Mouse (Mus musculus) adrenal gland, adult 8-10 months (tissue): Measurements from ENCODE around the gene Zcchc24. TPM values are rescaled to one million over a fixed set of nuclear protein-coding genes. Genes with fewer than 3 reads are reported as not detected.

Experiments used
- DNase-seq: peaks from one replicate; pipeline ENCODE4 v3.0.0; 2022
- total RNA-seq, 4 experiments: library from RNA; stranded (reverse); gene quantifications; 2 replicates each; pipeline ENCODE4 v1.2.4; 2022

Zcchc24 gene
- total RNA-seq, 4 experiments from 2014 or later, result 17.8 to 25.0 (median 21.1) TPM

DNA sequence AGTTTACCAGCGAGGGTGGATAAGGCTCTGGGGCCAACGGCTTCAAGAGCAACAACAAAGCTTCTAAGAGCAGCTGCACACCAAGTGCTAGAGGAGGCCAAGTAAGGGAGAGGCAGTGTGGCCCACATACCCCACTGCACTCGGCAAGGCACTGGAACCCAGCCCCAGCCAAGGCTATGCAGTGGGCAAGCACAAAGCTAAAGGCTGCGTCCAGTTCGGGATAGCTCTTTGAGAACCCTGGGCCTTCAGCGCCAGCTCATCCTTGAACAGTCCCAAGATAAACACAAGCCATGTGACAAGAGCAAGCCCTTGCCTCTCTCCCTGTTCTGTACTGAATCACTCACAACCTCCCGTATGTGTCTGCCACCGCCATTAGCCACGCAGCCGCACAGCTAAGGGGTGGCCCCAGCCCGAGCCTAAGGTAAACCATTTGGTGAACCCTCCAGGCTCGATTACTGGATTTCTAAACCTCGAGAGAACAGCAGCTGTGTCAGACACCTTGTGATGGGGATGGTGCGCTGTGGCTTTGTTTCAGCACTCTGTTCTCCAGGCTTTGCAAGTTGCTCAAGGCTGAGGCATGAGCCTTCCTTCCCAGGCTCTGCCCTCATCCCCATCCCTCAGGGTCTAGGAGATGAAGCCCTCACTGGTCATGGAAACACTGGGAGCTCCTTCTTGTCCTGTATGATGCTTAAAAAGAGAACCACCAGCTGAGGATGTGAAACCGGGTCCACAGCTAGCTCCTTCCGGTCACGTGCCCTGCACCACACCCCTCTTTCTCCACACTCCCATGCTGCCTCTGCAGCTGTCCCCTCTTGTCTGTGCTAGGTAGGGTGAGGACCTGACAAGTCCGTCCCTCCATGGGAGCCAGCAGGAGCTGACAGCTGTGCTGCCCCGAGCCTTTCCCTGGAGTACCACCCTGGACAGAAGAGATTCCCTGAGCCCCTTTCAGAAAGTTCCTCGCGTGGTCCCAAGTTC is 21.6 kb downstream of the Zcchc24 start:
- DNase-seq, result no peak

DNA sequence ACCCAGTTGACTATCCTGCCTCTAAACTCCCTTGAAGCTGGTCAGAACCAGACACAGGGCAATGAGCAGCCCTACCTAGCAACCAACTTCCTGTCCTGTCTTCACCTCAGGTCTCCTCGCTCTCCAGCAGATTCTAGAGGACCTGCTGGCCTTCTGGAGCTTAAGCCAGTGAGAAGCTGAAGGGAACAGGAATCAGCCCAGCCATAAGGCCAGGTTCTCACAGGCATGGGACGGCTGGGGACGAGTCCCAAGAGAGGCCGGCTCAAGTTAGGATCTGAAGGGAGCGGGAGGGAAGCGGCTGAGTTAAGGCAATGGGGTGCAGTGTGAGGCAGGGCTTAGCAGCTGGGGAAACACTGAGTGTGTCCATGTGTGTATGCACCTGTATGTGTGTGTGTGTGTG is 22.5 kb downstream of the Zcchc24 start:
- DNase-seq, result no peak

DNA sequence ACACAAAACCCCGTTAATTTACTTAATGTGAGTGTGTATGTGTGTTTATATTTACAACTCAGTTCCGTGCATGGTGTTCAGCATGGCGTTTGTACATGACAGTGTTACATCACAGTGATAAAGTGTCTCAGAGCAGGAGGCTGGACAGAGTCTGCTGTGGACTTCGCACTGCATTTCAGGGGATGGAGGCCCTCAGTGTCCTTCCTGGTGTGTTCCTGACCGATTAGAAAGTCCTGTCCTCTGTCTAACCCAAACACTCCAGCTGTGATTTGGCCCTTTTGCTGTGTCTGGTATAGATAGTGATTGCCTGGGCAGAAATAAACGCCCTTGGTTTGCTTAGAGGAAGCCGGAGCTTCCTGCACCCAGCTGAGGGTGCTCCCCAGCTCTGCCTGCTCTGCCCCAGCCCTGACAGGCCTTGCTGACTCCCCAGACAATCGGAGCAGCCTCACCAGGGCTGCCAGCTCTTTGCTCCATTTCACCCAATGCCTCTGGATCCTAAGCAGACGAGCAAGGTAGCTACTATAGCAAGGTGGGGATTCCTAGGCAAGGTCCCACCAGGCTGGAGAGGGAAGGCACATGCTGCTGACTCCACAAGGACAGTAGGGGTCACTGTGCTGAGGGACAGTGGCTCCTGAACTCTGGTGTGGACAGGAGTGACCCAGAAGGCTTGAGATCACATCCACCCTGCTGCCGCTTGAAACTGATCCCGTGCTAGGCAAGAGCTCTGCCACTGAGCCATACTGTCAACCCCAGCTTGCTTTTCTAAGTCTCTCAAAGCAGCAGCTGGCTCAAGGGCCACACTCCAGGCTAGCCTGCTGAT is 23.3 kb downstream of the Zcchc24 start:
- no peak for DNase-seq

DNA sequence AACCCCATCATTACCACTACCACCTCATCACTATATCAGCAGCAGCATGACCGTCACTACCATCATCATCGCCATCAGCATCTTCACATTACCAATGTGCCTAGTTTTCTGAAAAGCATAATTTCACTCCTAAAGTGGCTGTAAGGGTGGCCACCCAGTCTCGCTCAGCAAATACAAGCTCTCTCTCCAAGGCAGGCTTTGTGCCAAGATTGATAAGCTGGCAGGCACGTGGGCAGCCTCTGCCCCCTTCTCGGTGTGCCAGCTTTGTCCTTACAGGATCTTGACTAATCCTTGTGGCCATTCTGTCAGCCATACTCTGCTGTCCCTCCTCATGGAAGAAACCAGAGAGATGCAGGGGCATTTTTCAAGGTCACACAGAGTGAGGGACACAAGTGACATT is 25.9 kb downstream of the Zcchc24 start:
- no peak for DNase-seq

DNA sequence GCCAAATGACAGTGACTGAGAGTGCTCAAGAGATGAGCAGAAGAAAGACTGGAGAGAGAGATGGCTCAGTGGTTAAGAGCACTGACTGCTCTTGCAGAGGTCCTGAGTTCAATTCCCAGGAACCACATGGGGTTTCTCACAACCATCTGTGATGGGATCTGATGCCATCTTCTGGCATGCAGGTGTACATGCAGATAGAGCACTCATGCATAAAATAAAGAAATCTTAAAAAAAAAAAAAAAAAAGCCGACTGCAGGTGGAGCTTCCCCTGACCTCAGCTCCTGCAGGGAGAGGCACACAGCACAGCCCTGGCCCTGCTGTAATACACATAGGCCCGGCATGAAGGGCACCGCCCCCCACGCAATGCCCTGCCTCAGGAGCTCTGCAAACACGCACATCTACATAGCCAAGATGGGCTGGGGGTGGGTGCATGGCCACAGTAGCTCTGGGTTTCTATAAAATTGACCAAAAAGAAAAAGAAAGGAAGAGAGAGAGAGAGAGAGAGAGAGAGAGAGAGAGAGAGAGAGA is 26.9 kb downstream of the Zcchc24 start:
- DNase-seq, result no peak

DNA sequence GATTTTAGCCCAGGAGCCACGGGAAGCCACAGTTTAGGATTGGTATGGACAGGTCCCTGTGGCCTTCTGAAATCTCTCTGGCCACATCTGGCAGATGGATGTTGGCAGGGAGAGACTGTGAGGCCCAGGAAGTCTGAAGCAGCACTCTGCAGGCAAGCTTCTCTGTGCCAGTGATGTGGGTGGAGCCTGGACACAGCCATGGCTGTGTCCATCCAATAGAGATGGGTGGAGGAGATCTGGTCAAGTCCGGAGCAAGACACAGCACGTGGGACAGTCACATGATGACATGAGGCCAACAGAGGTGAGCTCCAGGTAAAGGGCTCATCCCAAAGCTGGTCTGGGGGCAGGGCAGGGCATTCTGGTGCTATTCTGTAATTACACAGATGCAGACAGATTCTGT is 27.6 kb downstream of the Zcchc24 start:
- no peak for DNase-seq

DNA sequence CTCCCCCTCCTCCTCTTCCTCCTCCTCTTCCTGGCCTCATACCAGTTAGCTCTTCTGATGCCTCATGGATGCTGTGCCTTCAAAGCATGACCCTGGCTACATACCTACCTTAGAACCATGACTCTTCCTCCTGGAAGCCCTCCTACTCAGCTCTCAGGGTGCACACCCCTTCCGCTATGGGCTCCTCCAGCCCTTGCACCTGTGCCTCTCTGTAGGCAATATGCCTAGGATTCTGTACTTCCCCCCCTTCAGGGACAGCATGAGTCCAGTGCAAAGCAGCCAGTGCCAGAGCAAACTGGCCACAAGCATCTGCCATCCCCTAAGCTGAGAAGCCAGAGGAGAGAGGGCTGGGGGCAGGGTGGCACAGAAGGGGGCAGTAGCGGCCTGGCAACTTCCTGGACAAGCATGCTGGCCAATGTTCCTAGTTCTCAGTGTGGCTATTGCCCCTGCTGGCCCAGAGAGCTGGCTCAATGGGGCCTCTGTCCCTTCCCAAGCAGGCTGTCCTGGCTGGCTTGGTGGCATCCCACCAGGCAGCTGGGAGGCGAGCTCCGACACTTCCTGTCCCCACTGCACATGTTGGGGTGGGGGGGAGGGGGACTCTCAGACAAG is 28.8 kb downstream of the Zcchc24 start:
- DNase-seq, result no peak

DNA sequence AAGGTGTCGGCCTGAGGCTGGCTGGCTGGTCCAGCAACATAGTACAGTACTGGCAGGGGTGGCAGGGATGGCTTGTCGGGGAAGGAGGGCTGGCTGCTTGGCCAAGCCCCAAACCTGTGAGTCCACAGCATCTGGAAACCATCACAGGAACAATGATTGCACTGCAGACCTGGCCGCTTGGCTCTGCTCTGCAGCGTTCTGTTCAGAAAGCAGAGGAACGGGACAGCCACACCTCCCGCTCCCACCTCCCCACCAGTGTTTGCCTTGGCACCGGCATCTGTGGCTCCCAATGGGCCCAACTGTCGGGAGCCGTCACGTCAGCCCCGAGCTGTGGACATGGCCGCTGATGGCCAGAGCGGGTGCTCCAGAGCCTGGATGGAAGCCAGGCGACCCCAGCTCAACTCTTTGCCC is 30.2 kb downstream of the Zcchc24 start:
- no peak for DNase-seq

DNA sequence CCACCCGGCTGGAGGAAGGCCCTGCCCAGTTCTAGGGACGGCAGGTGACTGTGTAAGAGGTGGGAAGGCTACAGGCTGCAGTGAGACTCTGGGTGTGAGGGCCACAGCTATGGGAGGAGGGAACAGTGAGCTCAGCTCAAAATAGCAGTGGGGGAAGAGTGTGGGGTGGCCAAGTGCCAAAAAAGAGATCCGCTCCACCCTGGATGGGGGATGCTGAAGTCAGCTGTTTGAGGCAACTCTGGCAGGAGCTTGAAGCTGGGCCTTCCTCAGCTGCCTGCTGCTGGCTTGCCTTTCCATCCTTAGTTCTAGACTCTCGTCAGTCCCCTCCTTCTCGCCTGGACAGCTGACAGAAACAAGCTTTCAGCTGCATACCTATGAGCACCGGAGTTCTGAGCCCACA is 32.2 kb downstream of the Zcchc24 start:
- no peak for DNase-seq

DNA sequence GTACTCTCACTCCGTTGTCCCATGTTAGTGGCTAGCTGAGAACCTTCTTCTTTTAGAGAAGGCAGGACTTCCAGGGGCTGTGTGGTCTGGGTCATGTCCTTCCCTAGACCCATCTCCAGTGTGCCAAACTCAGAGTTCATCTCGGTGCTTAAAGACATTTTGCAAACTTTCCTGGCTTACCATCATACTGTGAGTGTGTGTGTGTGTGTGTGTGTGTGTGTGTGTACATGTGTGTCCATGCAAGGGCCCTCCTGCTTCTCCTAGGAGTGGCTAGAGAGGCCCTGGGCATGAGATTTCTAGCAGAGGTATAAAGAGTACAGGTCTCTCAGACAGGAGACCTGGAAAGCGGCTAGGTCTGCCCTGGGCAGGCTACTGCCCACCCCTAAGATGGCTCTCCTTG is 32.7 kb downstream of the Zcchc24 start:
- no peak for DNase-seq

DNA sequence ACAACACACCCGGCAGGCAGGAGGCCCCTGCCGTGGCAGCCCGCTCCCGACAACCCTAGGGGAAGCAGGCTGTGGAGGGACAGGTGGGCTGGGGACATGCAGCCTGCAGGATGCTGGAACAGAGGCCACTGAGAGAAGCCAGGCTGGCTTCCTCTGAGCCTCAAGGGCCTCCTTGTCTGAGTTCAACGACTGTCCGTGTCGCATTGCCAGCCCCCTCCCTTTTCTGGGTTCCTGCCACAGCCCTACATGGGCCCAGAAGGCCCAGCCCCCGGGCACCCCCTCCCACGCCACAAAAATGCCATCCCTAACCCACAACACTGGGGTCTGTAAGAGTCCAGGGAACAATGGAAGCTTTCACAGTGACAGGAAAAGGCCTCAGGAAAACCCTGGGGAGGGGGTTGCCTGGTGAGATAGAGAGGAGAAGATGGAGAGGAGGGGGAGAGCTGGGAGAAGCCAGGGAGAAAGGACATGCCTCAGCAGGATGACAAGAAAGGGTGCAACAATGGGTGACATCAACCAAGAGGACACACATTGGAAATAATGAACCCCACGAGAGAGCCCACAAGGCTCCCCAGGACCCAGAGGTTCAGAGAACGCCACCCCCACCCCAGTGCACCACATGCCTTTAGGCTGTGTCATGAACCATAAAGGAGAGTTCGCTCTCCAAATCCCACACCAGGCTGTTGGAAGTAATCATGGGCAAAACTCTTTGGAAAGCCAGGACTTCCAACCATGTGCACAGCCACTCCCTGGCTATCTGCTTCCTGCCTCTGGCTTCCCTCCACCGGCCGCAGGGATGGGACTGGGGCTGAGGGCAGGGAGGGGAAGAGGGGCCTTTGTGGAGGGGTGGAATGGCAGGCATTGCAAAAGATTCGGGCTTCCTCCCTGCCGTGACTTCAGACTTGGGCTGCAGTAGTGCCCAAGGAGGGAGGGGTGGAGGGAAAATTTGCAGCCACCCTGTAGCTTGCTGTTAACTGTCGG is 33.8 kb downstream of the Zcchc24 start:
- DNase-seq, result no peak

DNA sequence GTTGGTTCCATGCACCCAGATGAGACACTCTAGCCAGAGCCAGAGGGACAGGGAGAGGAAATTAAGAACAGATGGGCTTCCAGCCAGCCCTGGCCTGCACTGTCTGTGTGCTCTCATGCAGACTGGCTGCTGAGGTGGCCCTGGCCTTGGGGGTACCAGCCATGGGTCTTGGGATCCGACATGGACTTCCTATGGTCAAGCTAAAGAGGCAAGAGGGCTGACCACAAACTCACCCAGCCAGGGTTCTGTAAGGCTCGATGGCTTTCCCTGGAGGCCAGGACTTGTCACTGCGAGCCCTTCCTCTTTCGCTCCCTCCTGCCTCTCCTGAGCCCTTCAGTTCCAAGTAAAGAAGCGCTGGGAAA is 41.7 kb downstream of the Zcchc24 start:
- no peak for DNase-seq

DNA sequence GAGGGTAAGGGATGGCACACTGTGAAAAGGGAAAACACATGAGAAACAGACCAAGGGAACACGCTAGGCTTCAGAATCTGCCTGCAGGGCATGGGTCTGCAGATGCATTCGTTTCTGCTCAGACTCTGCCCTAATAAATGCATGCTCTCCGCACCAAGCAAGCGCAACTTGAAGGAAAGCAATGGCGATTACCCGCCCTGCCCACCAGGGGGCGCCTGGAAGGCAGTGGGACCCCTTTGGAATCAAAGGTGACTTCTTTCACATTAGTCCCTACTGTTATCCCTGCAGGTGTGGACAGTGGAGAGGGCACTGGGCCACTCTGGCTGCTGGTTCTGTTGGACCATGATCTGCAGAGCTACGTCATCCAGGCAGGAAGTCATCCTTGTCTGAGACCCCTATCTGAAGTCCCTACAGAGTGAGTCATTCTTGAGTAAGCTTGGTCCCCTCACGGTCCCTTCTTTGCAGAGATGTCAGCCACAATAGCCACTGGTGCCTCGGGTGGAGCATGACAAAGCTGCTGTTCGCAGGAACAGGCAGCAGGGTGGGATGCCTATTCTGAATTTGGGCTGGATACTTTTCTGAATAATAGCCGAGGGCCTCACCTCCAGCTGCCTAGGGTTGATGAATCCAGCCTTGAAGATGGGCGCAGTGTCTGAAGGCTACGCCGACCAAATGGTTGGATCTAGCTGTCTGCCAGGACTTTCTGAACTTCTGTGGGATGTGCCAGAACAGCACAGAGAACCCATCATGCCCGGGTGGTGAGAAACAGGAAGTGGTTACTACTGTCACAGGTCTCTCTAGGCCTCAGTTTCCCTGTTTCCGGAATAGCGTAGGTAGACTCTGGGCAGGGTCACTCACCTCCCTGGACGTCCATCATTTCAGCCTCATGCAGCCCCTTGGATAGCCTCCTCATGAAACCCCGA is 42.4 kb downstream of the Zcchc24 start:
- no peak for DNase-seq

DNA sequence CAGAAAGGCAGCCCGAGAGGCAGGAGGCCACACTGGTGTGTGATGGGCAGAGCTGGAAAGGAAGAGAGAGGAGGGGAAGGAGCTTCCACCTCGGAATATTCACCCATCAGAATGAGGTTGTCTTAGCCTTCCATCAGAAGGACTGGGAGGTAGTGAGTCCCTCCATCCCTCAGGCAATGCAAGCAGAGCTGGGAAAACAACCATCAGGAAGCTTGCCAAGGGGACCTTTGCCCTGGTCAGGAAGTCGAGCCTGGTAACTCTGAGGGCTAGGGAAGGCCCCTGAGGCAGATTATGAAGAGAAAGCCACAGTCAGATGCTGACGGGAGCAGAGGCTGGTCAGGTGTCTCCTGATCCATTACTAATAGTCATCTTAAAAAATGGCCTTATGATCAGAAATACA is 43.1 kb downstream of the Zcchc24 start:
- no peak for DNase-seq

DNA sequence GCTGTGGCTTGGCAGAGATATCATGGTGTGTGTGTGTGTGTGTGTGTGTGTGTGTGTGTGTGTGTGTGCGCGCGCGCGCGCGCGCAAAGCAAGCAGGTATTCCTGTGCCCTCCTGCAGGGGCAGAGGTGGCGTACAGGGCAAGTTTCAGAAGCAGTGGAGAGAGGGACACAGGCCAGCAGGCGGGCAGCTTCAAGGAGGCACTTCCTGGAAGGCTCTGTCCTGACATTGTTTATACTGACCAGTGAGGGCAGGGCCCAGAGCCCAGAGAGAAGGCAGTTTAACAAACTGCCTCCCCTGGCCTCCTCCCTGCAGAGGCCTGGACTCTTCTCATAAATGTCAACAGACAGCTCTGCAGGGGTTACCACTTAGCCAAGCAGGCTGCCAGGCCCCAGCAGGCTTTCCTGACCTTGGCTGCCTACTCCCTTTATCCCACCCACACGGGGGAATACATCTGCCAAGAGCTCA is 43.8 kb downstream of the Zcchc24 start:
- no peak for DNase-seq

DNA sequence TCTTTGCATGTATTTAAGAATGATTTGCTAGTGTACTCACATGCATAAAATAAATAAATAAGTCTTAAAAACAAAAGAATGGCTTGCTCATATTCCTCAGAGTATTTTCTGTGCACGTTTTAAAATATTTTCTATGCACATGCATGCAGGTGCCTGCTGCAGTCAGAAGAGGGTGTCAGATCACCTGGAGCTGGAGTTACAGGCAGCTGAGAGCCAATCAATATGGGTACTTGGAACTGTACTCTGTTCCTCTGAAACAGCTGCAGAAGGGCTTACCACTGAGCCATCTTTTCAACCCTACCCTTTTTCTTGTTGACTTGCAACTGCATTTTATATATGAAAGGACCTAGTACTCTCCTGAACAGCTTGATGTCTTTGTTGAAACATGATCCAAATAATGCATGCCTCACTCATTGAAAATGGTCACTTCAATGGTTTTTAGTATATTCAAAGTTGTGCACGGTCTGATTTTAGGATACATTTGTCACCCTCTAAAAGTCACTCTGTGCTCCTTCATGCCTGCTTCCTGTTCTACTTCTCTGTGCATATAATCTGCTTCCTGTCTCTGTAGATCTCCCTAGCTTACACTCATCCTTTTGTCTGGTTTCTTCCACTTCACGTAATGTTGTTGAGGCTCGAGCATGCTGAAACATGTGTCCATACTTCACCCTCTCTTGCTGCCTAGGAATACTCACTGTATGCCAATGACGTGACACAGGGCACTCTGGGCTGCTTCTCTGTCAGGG is 47.7 kb downstream of the Zcchc24 start:
- no peak for DNase-seq

DNA sequence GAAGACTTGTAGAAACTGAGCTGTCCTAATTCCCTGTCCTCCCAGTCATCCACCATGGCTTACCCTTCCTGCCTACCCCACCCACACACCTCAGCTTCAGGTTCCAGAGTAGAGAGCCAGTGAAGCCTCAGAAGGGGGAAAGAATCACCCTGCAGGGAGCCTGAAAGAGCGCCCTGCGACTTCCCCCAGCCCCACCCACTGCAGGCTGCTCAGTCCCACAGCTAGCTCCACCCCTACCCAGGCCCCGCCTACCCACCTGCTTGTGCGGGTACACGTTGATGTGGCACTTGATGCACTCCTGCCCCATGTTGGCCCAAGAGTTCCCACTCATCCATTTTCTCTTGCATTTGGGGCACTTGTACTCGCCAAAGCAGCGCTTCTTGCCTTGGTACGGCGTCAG is 49.5 kb downstream of the Zcchc24 start:
- DNase-seq, result no peak

DNA sequence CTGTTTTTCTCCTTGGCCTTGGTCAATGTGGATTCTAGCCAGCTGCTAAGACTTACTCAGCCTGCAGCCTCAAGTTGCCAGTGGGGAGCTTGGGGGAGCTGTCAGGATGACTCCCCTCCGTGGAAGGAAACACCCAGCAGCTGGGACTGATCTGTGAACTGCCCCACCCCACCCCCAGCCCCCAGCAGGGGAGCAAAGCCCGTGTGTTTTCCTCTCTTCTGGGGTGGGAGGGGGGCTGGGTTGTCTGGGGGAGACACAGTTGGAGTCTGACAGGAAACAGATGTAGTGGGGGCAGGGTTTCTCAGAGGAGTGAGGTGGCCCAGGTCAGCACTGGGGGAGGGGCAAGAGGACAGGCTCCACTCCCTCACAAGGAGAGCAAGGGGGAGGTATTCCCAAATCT is 50.4 kb downstream of the Zcchc24 start:
- DNase-seq, result no peak

DNA sequence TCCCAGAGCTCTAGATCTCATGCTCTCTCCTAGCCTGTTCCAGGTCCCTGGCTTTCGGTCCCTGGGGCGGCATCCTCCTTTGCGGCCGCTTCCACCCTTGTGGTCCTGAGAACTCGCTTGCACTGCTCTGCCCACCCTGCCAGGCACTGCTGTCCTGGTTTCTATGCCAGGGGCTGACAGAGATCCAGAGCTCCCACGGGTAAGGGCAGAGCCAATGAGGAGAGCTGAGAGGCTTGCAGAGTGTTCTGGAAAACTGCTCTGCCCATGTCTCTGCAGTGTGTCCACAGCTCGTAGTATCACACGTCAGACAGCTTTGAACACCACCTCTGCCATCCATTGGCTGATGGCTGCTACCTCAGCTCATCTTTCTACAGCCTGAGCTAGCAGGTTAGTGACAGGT is 51.1 kb downstream of the Zcchc24 start:
- no peak for DNase-seq

DNA sequence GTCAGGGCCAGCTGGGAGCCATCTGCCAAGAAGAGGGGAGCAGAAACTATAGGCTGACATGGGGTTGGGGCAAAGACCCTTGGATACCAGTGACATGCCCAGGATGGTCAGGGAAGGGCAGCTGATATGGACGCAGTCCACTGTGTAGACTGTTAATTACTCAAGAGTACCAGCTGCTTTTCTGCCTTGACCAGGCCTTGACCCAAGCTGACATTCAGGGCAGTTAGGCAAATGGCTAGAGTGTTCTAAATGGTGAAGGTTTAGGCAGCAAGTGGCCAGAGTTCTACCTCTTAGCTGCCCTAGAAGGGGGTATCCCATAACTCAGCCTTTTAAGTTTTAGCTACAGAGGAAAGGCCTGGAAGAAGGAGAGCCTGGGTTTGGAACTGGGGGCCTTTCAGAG is 52.3 kb downstream of the Zcchc24 start:
- DNase-seq, result no peak
